Mouse (Mus musculus) heart, embryonic 13.5 days (tissue): ENCODE data around the gene Pld5. TPM values are rescaled to one million over a fixed set of nuclear protein-coding genes. Genes with fewer than 3 reads are reported as not detected.

Source experiments
- ATAC-seq: fragments of 200-750 bp; cut with Nextera tagmentation; 2 replicates; pipeline ENCODE4 v1.8.0; 2017; ENCODE audit warnings: moderate TSS enrichment; ENCODE audit not compliant: insufficient number of reproducible peaks, low FRiP score, low TSS enrichment; ENCODE audit errors: extremely low read depth
- H3K27ac ChIP-seq: fragments of 300-500 bp; sonication (generic); replicated peaks from 2 replicates; pipeline ENCODE4 v1.5.1; 2015; ENCODE audit warnings: moderate library complexity, mild to moderate bottlenecking, inconsistent platforms
- H3K27me3 ChIP-seq: fragments of 300-500 bp; sonication (generic); replicated peaks from 2 replicates; pipeline ENCODE4 v1.6.1; 2015; ENCODE audit warnings: mild to moderate bottlenecking, inconsistent platforms
- H3K36me3 ChIP-seq: fragments of 300-500 bp; sonication (generic); 2 replicates; pipeline ENCODE4 v1.6.1; 2015; ENCODE audit warnings: mild to moderate bottlenecking, inconsistent platforms
- H3K4me1 ChIP-seq: fragments of 300-500 bp; sonication (generic); 2 replicates; pipeline ENCODE4 v1.6.1; 2015; ENCODE audit warnings: inconsistent platforms
- H3K4me2 ChIP-seq: fragments of 300-500 bp; sonication (generic); 2 replicates; pipeline ENCODE4 v1.6.1; 2015; ENCODE audit warnings: inconsistent platforms, mild to moderate bottlenecking, moderate library complexity
- H3K4me3 ChIP-seq: fragments of 300-500 bp; sonication (generic); 2 replicates; pipeline ENCODE4 v1.5.1; 2015; ENCODE audit warnings: moderate library complexity, mild to moderate bottlenecking, inconsistent platforms
- H3K9ac ChIP-seq: fragments of 300-500 bp; sonication (generic); 2 replicates; pipeline ENCODE4 v1.6.1; 2015; ENCODE audit warnings: inconsistent platforms, mild to moderate bottlenecking, moderate library complexity
- H3K9me3 ChIP-seq: fragments of 300-500 bp; sonication (generic); 2 replicates; pipeline ENCODE4 v1.6.1; 2016; ENCODE audit warnings: inconsistent platforms
- WGBS: fragments of 180-500 bp; shearing (Covaris S2); methylation state at CpG from one replicate; pipeline ENCODE4 v1.1.7; 2015; ENCODE audit warnings: mixed read lengths; 5-methylcytosine and 5-hydroxymethylcytosine counted together
- polyA plus RNA-seq: library from polyadenylated mRNA; unstranded; fragments of >200 nt; fragmentation: Nextera tagmentation; extraction: Ambion mirVana; gene quantifications from 2 replicates; pipeline ENCODE4 v1.2.1, GENCODE M21; 2015

Gene Pld5
- polyA plus RNA-seq, 1 experiment from 2014 or later: 0.74 TPM

- Histone ChIP-seq H3K9me3 (no peaks in the 10 kb centered on the region), H3K4me3 (no peak overlapping the region), H3K9ac (no peak overlapping the region), H3K36me3 (no peaks in the 10 kb centered on the region), H3K4me2 (no peak overlapping the region), H3K27ac (no peak overlapping the region), H3K4me1 (0 out of 2 replicates have a peak, but pooled peaks cover 13% of the 10 kb centered on the region), H3K27me3 (no peaks in the 10 kb centered on the region; the same call in 1 of the 2 replicates)
- WGBS: 75% methylated on average over 3 of the region's 3 CpGs
- no peak for ATAC-seq
Observed at GRCm38 (mm10) chr1:176039923-176040322, 235.2 kb downstream of the Pld5 start.

- WGBS: 74% methylated on average over 3 of the region's 3 CpGs
- Histone ChIP-seq H3K9me3 (no peaks in the 10 kb centered on the region), H3K4me1 (no peaks in the 10 kb centered on the region), H3K4me2 (no peak overlapping the region), H3K4me3 (no peak overlapping the region), H3K36me3 (no peaks in the 10 kb centered on the region), H3K27ac (no peak overlapping the region), H3K9ac (no peak overlapping the region), H3K27me3 (no peaks in the 10 kb centered on the region; the same call in 1 of the 2 replicates)
- ATAC-seq: no peak
Observed at GRCm38 (mm10) chr1:176036028-176036427, 239.1 kb downstream of the Pld5 start.

GRCm38 (mm10) chr1:176034699-176035098, 240.4 kb downstream of the Pld5 start:
- ATAC-seq: no peak
- no peak overlapping the region for H3K4me2 ChIP-seq
- WGBS: 77% methylated on average over 6 of the region's 6 CpGs
- no peak overlapping the region for H3K4me3 ChIP-seq
- no peaks in the 10 kb centered on the region for H3K36me3 ChIP-seq
- no peaks in the 10 kb centered on the region for H3K27me3 ChIP-seq
- no peaks in the 10 kb centered on the region for H3K4me1 ChIP-seq
- H3K27ac ChIP-seq: no peak overlapping the region
- no peaks in the 10 kb centered on the region for H3K9me3 ChIP-seq
- no peak overlapping the region for H3K9ac ChIP-seq

- Histone ChIP-seq H3K4me3 (no peak overlapping the region), H3K4me2 (no peak overlapping the region), H3K36me3 (no peaks in the 10 kb centered on the region), H3K27ac (no peak overlapping the region), H3K27me3 (no peaks in the 10 kb centered on the region), H3K9ac (no peak overlapping the region), H3K9me3 (no peaks in the 10 kb centered on the region), H3K4me1 (no peaks in the 10 kb centered on the region)
- ATAC-seq: no peak
- 78% methylated on average over 5 of the region's 5 CpGs for WGBS
Observed at GRCm38 (mm10) chr1:176033698-176034097, 241.4 kb downstream of the Pld5 start.

GRCm38 (mm10) chr1:176029063-176029462, 246.0 kb downstream of the Pld5 start:
- Histone ChIP-seq H3K4me3 (no peak overlapping the region), H3K27ac (no peak overlapping the region), H3K36me3 (no peaks in the 10 kb centered on the region), H3K4me2 (no peak overlapping the region), H3K27me3 (no peaks in the 10 kb centered on the region), H3K9me3 (no peaks in the 10 kb centered on the region), H3K9ac (no peak overlapping the region), H3K4me1 (0 out of 2 replicates have a peak, but pooled peaks cover 3% of the 10 kb centered on the region)
- ATAC-seq: no peak
- 83% methylated on average over 1 of the region's 1 CpGs for WGBS

- WGBS: 61% methylated on average over 3 of the region's 3 CpGs
- no peak overlapping the region for H3K27ac ChIP-seq
- no peaks in the 10 kb centered on the region for H3K9me3 ChIP-seq
Observed at GRCm38 (mm10) chr1:176028397-176028796, 246.7 kb downstream of the Pld5 start.

GRCm38 (mm10) chr1:176024501-176024900, 250.6 kb downstream of the Pld5 start:
- Histone ChIP-seq H3K4me2 (no peak overlapping the region), H3K36me3 (no peaks in the 10 kb centered on the region), H3K9me3 (no peaks in the 10 kb centered on the region), H3K4me3 (no peak overlapping the region), H3K27ac (no peak overlapping the region), H3K27me3 (no peaks in the 10 kb centered on the region), H3K4me1 (0 out of 2 replicates have a peak, but pooled peaks cover 3% of the 10 kb centered on the region), H3K9ac (no peak overlapping the region)
- 29% methylated on average over 1 of the region's 1 CpGs for WGBS
- no peak for ATAC-seq

More at GRCm38 (mm10) chr1:176028397-176028796, 246.7 kb downstream of the Pld5 start:
- Histone ChIP-seq H3K27me3 (no peaks in the 10 kb centered on the region), H3K36me3 (no peaks in the 10 kb centered on the region), H3K4me2 (no peak overlapping the region), H3K4me3 (no peak overlapping the region), H3K9ac (no peak overlapping the region), H3K4me1 (0 out of 2 replicates have a peak, but pooled peaks cover 3% of the 10 kb centered on the region)
- no peak for ATAC-seq

GRCm38 (mm10) chr1:176018523-176018922, 256.6 kb downstream of the Pld5 start:
- WGBS: 87% methylated on average over 3 of the region's 3 CpGs
- Histone ChIP-seq H3K4me2 (no peak overlapping the region), H3K4me3 (no peak overlapping the region), H3K27me3 (no peaks in the 10 kb centered on the region), H3K4me1 (no peaks in the 10 kb centered on the region), H3K9me3 (no peaks in the 10 kb centered on the region), H3K36me3 (no peaks in the 10 kb centered on the region), H3K27ac (no peak overlapping the region), H3K9ac (no peak overlapping the region)
- no peak for ATAC-seq

- Histone ChIP-seq H3K36me3 (no peaks in the 10 kb centered on the region), H3K4me2 (no peak overlapping the region), H3K4me1 (no peaks in the 10 kb centered on the region), H3K27me3 (no peaks in the 10 kb centered on the region), H3K27ac (no peak overlapping the region), H3K9ac (no peak overlapping the region), H3K9me3 (no peaks in the 10 kb centered on the region), H3K4me3 (no peak overlapping the region)
- WGBS: 54% methylated on average over 3 of the region's 3 CpGs
- no peak for ATAC-seq
Observed at GRCm38 (mm10) chr1:176016076-176016475, 259.0 kb downstream of the Pld5 start.

- no peaks in the 10 kb centered on the region for H3K4me1 ChIP-seq
- H3K36me3 ChIP-seq: no peaks in the 10 kb centered on the region
- 50% methylated on average over 3 of the region's 3 CpGs for WGBS
- no peak overlapping the region for H3K27ac ChIP-seq
- no peak for ATAC-seq
- no peaks in the 10 kb centered on the region for H3K27me3 ChIP-seq
- no peak overlapping the region for H3K4me2 ChIP-seq
- no peak overlapping the region for H3K4me3 ChIP-seq
- H3K9me3 ChIP-seq: no peaks in the 10 kb centered on the region
- no peak overlapping the region for H3K9ac ChIP-seq
Observed at GRCm38 (mm10) chr1:176013497-176014268, 261.4 kb downstream of the Pld5 start.

- Histone ChIP-seq H3K9ac (no peak overlapping the region), H3K27ac (no peak overlapping the region), H3K9me3 (no peaks in the 10 kb centered on the region), H3K27me3 (no peaks in the 10 kb centered on the region), H3K36me3 (no peaks in the 10 kb centered on the region), H3K4me1 (no peaks in the 10 kb centered on the region), H3K4me3 (no peak overlapping the region), H3K4me2 (no peak overlapping the region)
- ATAC-seq: no peak
Observed at GRCm38 (mm10) chr1:176011535-176011934, 263.6 kb downstream of the Pld5 start.

- Histone ChIP-seq H3K4me2 (no peak overlapping the region), H3K36me3 (no peaks in the 10 kb centered on the region), H3K9ac (no peak overlapping the region), H3K4me1 (no peaks in the 10 kb centered on the region), H3K27ac (no peak overlapping the region), H3K27me3 (no peaks in the 10 kb centered on the region), H3K4me3 (no peak overlapping the region), H3K9me3 (no peaks in the 10 kb centered on the region)
- ATAC-seq: no peak
Observed at GRCm38 (mm10) chr1:176011072-176011471, 264.0 kb downstream of the Pld5 start.
